Mouse (Mus musculus) CH12.LX (cell line): ENCODE data around the gene Glrp1. TPM values are rescaled to one million over a fixed set of nuclear protein-coding genes. Genes with fewer than 3 reads are reported as not detected.

Experiments
- DNase-seq: peaks from one replicate; pipeline ENCODE4 v3.0.0-alpha.2; 2013; ENCODE audit errors: extremely low read depth
- H3K27ac ChIP-seq: 2 replicates; pipeline ENCODE4 v1.5.1; 2012; ENCODE audit warnings: low read depth, mild to moderate bottlenecking, control low read depth, moderate library complexity; ENCODE audit not compliant: insufficient read depth
- H3K27me3 ChIP-seq: replicated peaks from 2 replicates; pipeline ENCODE3; 2012; ENCODE audit warnings: inconsistent platforms
- H3K36me3 ChIP-seq, 2 experiments: replicated peaks in 1 of 2; 2 replicates each; pipeline versions ENCODE3 to v1.6.1; 2012; ENCODE audit warnings: inconsistent platforms in 1 of 2, low read length in 1 of 2, mild to moderate bottlenecking in 1 of 2, mixed read lengths in 1 of 2, moderate library complexity in 1 of 2; ENCODE audit not compliant: control insufficient read depth in 1 of 2, insufficient read depth in 1 of 2
- H3K4me1 ChIP-seq, 2 experiments: 2 replicates each; pipeline ENCODE4 v1.6.1; 2012; ENCODE audit warnings: inconsistent platforms in 1 of 2, moderate library complexity in 1 of 2; ENCODE audit not compliant: insufficient read depth in 2 of 2, control insufficient read depth in 1 of 2
- H3K4me2 ChIP-seq: 2 replicates; pipeline ENCODE4 v1.6.1; 2012; ENCODE audit warnings: low read depth, mild to moderate bottlenecking, control low read depth; ENCODE audit not compliant: poor library complexity, insufficient read depth, severe bottlenecking
- H3K4me3 ChIP-seq, 3 experiments: fragments of 150-350 bp in 1 of 3; sonication (generic) in 1 of 3; replicated peaks in 1 of 3; 2 replicates each; pipeline versions ENCODE3 to v1.5.1; 2011 to 2012; ENCODE audit warnings: low read depth in 2 of 3, low read length in 2 of 3, mild to moderate bottlenecking in 2 of 3, moderate library complexity in 2 of 3, control low read depth in 1 of 3, improper control_type of control experiment in 1 of 3, inconsistent platforms in 1 of 3, mixed read lengths in 1 of 3; ENCODE audit not compliant: poor library complexity in 1 of 3
- H3K79me2 ChIP-seq: replicated peaks from 2 replicates; pipeline ENCODE4 v1.6.1; 2012; ENCODE audit warnings: mild to moderate bottlenecking, moderate library complexity; ENCODE audit not compliant: control insufficient read depth, poor library complexity, insufficient read depth, severe bottlenecking; ENCODE audit errors: extremely low read depth
- H3K9ac ChIP-seq: 2 replicates; pipeline ENCODE4 v1.6.1; 2012; ENCODE audit warnings: low read depth, mild to moderate bottlenecking, control low read depth, moderate library complexity; ENCODE audit not compliant: insufficient read depth
- H3K9me3 ChIP-seq: replicated peaks from 2 replicates; pipeline ENCODE3; 2012; ENCODE audit warnings: low read length, inconsistent platforms, mixed read lengths
- BHLHE40 ChIP-seq: IDR thresholded peaks from 2 replicates; pipeline ENCODE4 v1.6.1; 2011; ENCODE audit warnings: mild to moderate bottlenecking, low read depth, low read length, improper control_type of control experiment
- CHD1 ChIP-seq: IDR thresholded peaks from 2 replicates; pipeline ENCODE4 v1.6.1; 2012; ENCODE audit warnings: low read depth, low read length, improper control_type of control experiment, inconsistent platforms
- CHD2 ChIP-seq: IDR thresholded peaks from 2 replicates; pipeline ENCODE4 v1.6.1; 2011; ENCODE audit warnings: low read length, improper control_type of control experiment
- CTCF ChIP-seq, 2 experiments: IDR thresholded peaks in 1 of 2; conservative IDR thresholded peaks in 1 of 2; 2 replicates each; pipeline ENCODE4 v1.5.1; 2011 to 2012; ENCODE audit warnings: low read depth in 2 of 2, low read length in 2 of 2, improper control_type of control experiment in 1 of 2, inconsistent platforms in 1 of 2, mild to moderate bottlenecking in 1 of 2, moderate library complexity in 1 of 2
- E2F4 ChIP-seq: IDR thresholded peaks from 2 replicates; pipeline ENCODE4 v1.6.1; 2011; ENCODE audit warnings: low read depth, low read length, improper control_type of control experiment; ENCODE audit not compliant: insufficient replicate concordance
- ELF1 ChIP-seq: IDR thresholded peaks from 2 replicates; pipeline ENCODE4 v1.6.1; 2014; ENCODE audit warnings: low read depth, mild to moderate bottlenecking, inconsistent platforms, low read length, improper control_type of control experiment
- EP300 ChIP-seq: IDR thresholded peaks from 2 replicates; pipeline ENCODE4 v1.6.1; 2011; ENCODE audit warnings: low read length, improper control_type of control experiment
- ETS1 ChIP-seq: conservative IDR thresholded peaks from 2 replicates; pipeline ENCODE4 v1.6.1; 2012; ENCODE audit warnings: low read depth, mild to moderate bottlenecking, inconsistent platforms, low read length, improper control_type of control experiment, moderate library complexity
- GABPA ChIP-seq: IDR thresholded peaks from 2 replicates; pipeline ENCODE4 v1.6.1; 2012; ENCODE audit warnings: low read depth, low read length, improper control_type of control experiment, inconsistent platforms; ENCODE audit not compliant: insufficient replicate concordance
- HCFC1 ChIP-seq: IDR thresholded peaks from 2 replicates; pipeline ENCODE4 v1.6.1; 2012; ENCODE audit warnings: low read depth, mild to moderate bottlenecking, inconsistent platforms, low read length, improper control_type of control experiment
- IRF4 ChIP-seq: IDR thresholded peaks from 2 replicates; pipeline ENCODE4 v1.6.1; 2014; ENCODE audit warnings: low read depth, mild to moderate bottlenecking, inconsistent platforms, low read length, improper control_type of control experiment
- JUN ChIP-seq: IDR thresholded peaks from 2 replicates; pipeline ENCODE4 v1.6.1; 2011; ENCODE audit warnings: low read depth, mild to moderate bottlenecking, low read length, improper control_type of control experiment, moderate library complexity; ENCODE audit not compliant: insufficient read depth
- JUND ChIP-seq: conservative IDR thresholded peaks from 2 replicates; pipeline ENCODE4 v1.6.1; 2011; ENCODE audit warnings: low read depth, low read length, improper control_type of control experiment
- KAT2A ChIP-seq: IDR thresholded peaks from 2 replicates; pipeline ENCODE4 v1.6.1; 2012; ENCODE audit warnings: low read length, improper control_type of control experiment, inconsistent platforms; ENCODE audit not compliant: insufficient replicate concordance
- MAFK ChIP-seq: IDR thresholded peaks from 2 replicates; pipeline ENCODE4 v1.6.1; 2011; ENCODE audit warnings: low read length, improper control_type of control experiment; ENCODE audit not compliant: insufficient replicate concordance
- MAX ChIP-seq: IDR thresholded peaks from 2 replicates; pipeline ENCODE4 v1.6.1; 2011; ENCODE audit warnings: low read length, improper control_type of control experiment
- MAZ ChIP-seq: IDR thresholded peaks from 2 replicates; pipeline ENCODE4 v1.6.1; 2012; ENCODE audit warnings: low read depth, mild to moderate bottlenecking, inconsistent platforms, low read length, improper control_type of control experiment, moderate library complexity
- MYC ChIP-seq: IDR thresholded peaks from 2 replicates; pipeline ENCODE4 v1.6.1; 2011; ENCODE audit warnings: low read depth, mild to moderate bottlenecking, improper control_type of control experiment, low read length
- NRF1 ChIP-seq: IDR thresholded peaks from 2 replicates; pipeline ENCODE4 v1.6.1; 2014; ENCODE audit warnings: low read depth, mild to moderate bottlenecking, inconsistent platforms, low read length, improper control_type of control experiment, moderate library complexity
- RAD21 ChIP-seq: IDR thresholded peaks from 2 replicates; pipeline ENCODE4 v1.6.1; 2011; ENCODE audit warnings: low read depth, mild to moderate bottlenecking, low read length, improper control_type of control experiment, moderate library complexity
- RCOR1 ChIP-seq: conservative IDR thresholded peaks from 2 replicates; pipeline ENCODE4 v1.6.1; 2012; ENCODE audit warnings: low read depth, mild to moderate bottlenecking, inconsistent platforms, low read length, improper control_type of control experiment
- SIN3A ChIP-seq: IDR thresholded peaks from 2 replicates; pipeline ENCODE4 v1.6.1; 2012; ENCODE audit warnings: low read length, improper control_type of control experiment, inconsistent platforms
- SMC3 ChIP-seq: IDR thresholded peaks from 2 replicates; pipeline ENCODE4 v1.6.1; 2011; ENCODE audit warnings: low read depth, low read length, improper control_type of control experiment
- TBP ChIP-seq: conservative IDR thresholded peaks from 2 replicates; pipeline ENCODE4 v1.6.1; 2011; ENCODE audit warnings: low read depth, low read length, improper control_type of control experiment
- UBTF ChIP-seq: IDR thresholded peaks from 2 replicates; pipeline ENCODE4 v1.6.1; 2012; ENCODE audit warnings: low read depth, mild to moderate bottlenecking, inconsistent platforms, low read length, improper control_type of control experiment, moderate library complexity
- USF1 ChIP-seq: IDR thresholded peaks from 2 replicates; pipeline ENCODE4 v1.6.1; 2014; ENCODE audit warnings: low read depth, mild to moderate bottlenecking, inconsistent platforms, low read length, improper control_type of control experiment
- USF2 ChIP-seq: conservative IDR thresholded peaks from 2 replicates; pipeline ENCODE4 v1.6.1; 2011; ENCODE audit warnings: low read depth, low read length, improper control_type of control experiment
- ZC3H11A ChIP-seq: IDR thresholded peaks from 2 replicates; pipeline ENCODE4 v1.6.1; 2012; ENCODE audit warnings: low read depth, mild to moderate bottlenecking, inconsistent platforms, low read length, improper control_type of control experiment
- ZMIZ1 ChIP-seq: IDR thresholded peaks from 2 replicates; pipeline ENCODE4 v1.6.1; 2012; ENCODE audit warnings: low read depth, mild to moderate bottlenecking, inconsistent platforms, low read length, improper control_type of control experiment
- dilution Hi-C: fragments of 300-500 bp; cut with MboI; formaldehyde crosslinking; loops from 2 replicates; pipeline ENCODE4 v1.14.3; 2020; ENCODE audit warnings: low sequenced_read_pairs; ENCODE audit not compliant: extremely low pct_unique_long_range_greater_than_20kb, extremely low pct_ligation_motif_present
- in situ Hi-C: fragments of 300-500 bp; cut with MboI; formaldehyde crosslinking; loops from 3 replicates; pipeline ENCODE4 v1.14.3; 2019; ENCODE audit warnings: low sequenced_read_pairs, low pct_ligation_motif_present, low pct_unique_long_range_greater_than_20kb, mixed read lengths
- polyA plus RNA-seq: library from polyadenylated mRNA; unstranded; fragments of >175 nt; gene quantifications from 2 replicates; pipeline ENCODE4 v1.2.1, GENCODE M21; 2012; ENCODE audit warnings: low read depth; ENCODE audit not compliant: insufficient read length
- total RNA-seq, 2 experiments: library from RNA; depleted of rRNA; stranded (reverse); fragments of 300-350 nt in 1 of 2; fragments of >200 nt in 1 of 2; gene quantifications; 2 replicates each; pipeline ENCODE4 v1.2.3; 2012 to 2014

Gene Glrp1
- total and polyA plus RNA-seq, 3 experiments: 6.3 to 11.7 (median 9.3) TPM

DNA sequence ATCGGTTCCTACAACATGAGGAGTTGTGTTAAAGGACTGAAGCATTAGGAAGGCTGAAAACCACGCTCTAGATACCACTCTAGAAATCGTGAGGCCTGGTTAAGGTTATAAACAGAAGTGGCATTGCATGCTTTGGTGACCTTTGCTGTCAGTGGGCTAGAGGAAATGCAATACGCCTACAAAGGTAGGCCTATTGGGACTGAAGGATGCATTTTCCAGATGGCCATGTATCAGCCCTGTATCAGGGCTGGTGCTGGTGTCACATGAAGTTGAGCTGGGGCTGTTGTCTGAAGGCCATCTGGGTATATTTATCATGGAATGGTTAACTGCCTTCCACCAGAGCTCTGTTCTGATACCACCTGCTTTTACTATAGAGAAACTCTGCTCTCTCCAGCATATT lies 23.5 kb downstream of the Glrp1 start:
- dilution Hi-C loops (no loop called here), in situ Hi-C loops (no loop called here)
- Histone ChIP-seq H3K9ac (no peak overlapping the region), H3K4me1 (peaks cover 0 to 8% of the 10 kb centered on the region in 2 experiments; a peak in 2 of 4 replicates), H3K36me3 (no peaks in the 10 kb centered on the region), H3K27me3 (no peaks in the 10 kb centered on the region), H3K4me2 (no peak overlapping the region), H3K9me3 (peaks cover 43% of the 10 kb centered on the region), H3K79me2 (no peaks in the 10 kb centered on the region), H3K4me3 (no peak overlapping the region), H3K27ac (no peak overlapping the region)
- DNase-seq: no peak
- TF ChIP-seq USF2: no peak
- no peak for TF ChIP-seq CHD2
- no peak for TF ChIP-seq SIN3A
- TF ChIP-seq ELF1: no peak
- no peak for TF ChIP-seq KAT2A
- no peak for TF ChIP-seq SMC3
- no peak for TF ChIP-seq RAD21
- no peak for TF ChIP-seq GABPA
- no peak for TF ChIP-seq HCFC1
- no peak for TF ChIP-seq JUN
- TF ChIP-seq ZMIZ1: no peak
- no peak for TF ChIP-seq CTCF (conservative IDR thresholded peaks at IDR 0.05 in 1 of 2, IDR thresholded peaks at IDR 0.05 in 1 of 2; ENCODE audit: low read depth in 2 of 2, low read length in 2 of 2)
- TF ChIP-seq MAX: no peak
- no peak for TF ChIP-seq NRF1
- no peak for TF ChIP-seq JUND
- no peak for TF ChIP-seq BHLHE40
- no peak for TF ChIP-seq EP300
- TF ChIP-seq CHD1: no peak
- no peak for TF ChIP-seq USF1

DNA sequence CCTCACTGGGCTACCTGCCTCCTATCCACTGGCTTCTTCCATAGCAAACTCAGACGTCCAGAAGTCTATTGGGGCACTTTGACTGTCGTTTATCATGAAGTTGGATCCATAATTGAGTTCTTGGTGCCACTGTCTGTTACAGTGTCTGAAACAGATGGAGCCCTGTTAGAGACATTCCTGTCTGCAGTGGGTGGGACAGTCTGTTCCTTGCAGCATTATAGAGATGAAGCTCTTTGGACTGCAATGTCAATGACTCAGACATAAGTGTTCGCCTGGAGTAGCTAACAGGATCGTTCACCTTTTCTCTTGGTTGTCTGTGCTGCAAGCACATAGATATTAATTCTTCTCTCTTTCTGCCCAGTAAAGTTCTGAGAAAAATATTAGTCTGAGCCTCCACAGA lies 25.8 kb downstream of the Glrp1 start:
- Histone ChIP-seq H3K27ac (no peak overlapping the region), H3K4me3 (no peak overlapping the region), H3K9ac (no peak overlapping the region), H3K79me2 (no peaks in the 10 kb centered on the region), H3K4me1 (peaks cover 0 to 8% of the 10 kb centered on the region in 2 experiments; a peak in 2 of 4 replicates), H3K36me3 (no peaks in the 10 kb centered on the region), H3K4me2 (no peak overlapping the region), H3K9me3 (peaks cover 35% of the 10 kb centered on the region), H3K27me3 (no peaks in the 10 kb centered on the region)
- DNase-seq: no peak
- in situ Hi-C loops: no loop called here
- dilution Hi-C loops: no loop called here
- TF ChIP-seq USF2 (no peak), MAZ (no peak), IRF4 (no peak), TBP (no peak), USF1 (no peak), MAX (no peak), RAD21 (no peak), KAT2A (no peak), CHD1 (no peak), ETS1 (no peak), MYC (no peak), RCOR1 (no peak), SMC3 (no peak), CHD2 (no peak), E2F4 (no peak), ZC3H11A (no peak), JUND (no peak), MAFK (no peak), UBTF (no peak), HCFC1 (no peak)
